Mouse (Mus musculus) B cell, adult (primary cell): ENCODE data around the gene Slc35a2. TPM values are rescaled to one million over a fixed set of nuclear protein-coding genes. Genes with fewer than 3 reads are reported as not detected.

ENCODE experiments used
- total RNA-seq: library from RNA; stranded (reverse); gene quantifications from 4 replicates; pipeline ENCODE4 v1.2.4, GENCODE M21; 2023; ENCODE audit not compliant: inconsistent age

Gene Slc35a2
- total RNA-seq = 25.9 to 33.3 TPM (median 32.3 TPM) in 4 replicates

GRCm38 (mm10) chrX:7883841-7884567 is at the start of gene Slc35a2:
Gene Slc35a2, plus strand, starts transcription at chrX:7884028.

DNA sequence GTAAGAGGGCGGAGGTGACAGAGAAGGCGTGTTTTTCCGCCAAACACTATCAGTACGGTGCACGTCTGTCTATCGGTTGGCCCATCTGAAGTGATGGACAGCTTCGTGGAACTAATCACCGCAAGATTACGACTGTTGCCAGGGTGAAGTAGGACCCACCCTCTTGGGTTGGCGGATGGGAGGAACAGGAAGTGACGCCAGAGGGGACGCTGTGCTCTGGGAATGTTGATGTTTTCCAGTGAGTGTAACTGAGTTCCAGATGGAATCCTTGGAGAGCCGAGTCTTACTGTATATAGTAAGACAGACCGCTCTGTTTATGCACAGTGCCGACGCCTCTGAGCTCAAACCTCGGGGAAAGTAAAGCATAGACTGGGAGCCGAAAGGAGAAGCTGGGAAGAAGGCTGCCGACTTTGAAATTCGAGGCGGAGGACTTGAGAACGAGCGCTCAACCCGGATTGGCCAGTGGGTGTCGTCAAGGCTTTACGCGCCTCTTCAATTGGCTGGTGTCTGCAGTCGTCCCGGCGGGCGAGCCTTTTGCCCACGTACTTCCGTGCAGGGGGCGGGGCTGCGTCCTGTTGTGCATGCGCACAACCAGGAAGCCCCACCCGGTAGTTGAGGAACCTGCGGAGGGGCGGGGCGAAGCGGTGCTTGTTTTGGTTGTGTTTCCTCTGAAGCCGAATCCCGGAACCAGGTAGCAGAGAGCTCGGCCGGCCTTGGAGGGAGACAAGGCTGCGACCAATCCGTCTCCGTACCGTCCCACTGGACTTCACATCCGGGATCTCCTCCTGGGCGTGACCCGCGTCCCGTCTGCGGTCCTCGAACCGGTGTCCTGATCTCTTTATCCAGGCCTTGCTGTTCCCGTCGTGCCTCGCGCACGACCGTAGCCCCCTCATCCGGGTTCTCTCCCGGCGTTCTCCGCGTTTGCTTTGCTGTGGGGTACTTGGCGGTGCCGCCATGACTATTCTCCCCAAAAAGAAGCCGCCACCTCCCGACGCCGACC is 42.4 kb upstream of the Slc35a2 start, which contains the start of gene Otud5:
Gene Otud5 (plus strand): TSS at position 202 of the 1,000 bp plus-strand sequence.

DNA sequence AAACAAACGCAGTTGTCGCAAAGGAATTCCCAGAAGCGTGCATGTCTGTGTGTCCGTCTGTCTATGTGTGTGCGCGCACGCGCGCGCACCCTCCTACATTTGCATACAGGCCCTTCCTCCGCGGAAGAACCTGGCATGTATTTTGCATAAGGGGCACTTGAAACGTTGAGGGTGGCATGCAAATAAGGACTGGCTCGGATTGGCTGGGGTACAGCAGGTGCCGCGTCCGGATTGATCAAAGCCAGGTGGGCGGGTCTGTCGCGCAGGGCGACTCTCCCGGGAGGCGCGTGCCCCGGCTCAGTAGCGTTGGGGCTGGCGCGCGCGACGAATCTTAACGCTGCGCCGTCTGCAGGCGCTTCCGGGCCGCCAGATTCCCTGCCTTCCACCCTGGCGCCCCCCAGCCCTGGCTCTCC is 5.8 kb upstream of the Slc35a2 start, which contains the start of gene Pim2:
Gene Pim2 (plus strand): TSS at position 256 of the 413 bp plus-strand sequence.

GRCm38 (mm10) chrX:7898880-7899874 is 15.3 kb downstream of the Slc35a2 start, which contains the start of the genes Pqbp1 and Timm17b:
Gene Pqbp1, minus strand, starts transcription at chrX:7899269.
Gene Timm17b, plus strand, starts transcription at chrX:7899357.

DNA sequence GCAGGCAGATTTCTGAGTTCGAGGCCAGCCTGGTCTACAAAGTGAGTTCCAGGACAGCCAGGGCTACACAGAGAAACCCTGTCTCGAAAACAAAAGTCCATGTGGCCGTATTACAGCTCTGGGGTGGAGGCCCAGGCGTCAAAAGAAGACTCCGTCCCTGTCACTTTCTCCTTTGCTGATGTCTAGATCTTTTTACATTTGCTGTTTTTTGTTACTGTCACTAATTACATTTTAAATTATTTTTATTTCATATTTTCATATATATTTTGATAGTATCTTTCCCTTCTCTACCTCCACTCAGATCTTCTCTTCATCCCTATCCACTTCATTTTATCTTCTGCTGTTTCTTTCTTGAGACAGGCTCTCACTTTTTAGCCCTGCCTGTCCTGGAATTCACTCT is 23.9 kb downstream of the Slc35a2 start, which contains the start of gene Gm10491:
Gene Gm10491 (minus strand): TSS at position 101 of the 400 bp plus-strand sequence.

DNA sequence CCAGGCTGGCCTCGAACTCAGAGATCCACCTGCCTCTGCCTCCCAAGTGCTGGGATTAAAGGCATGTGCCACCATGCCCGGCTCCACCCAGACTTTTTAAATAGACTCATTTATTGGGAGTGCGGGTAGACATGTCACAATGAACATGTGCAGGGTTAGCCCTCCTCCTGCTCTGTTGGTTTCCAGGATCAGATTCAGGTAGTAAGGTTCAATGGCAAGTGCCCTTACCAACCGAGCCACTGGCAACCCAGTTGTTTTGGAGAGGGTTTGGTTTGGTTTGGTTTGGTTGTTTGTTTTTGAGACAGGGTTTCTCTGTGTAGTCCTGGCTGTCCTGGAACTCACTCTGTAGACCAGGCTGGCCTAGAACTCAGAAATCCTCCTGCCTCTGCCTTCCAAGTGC is 25.4 kb downstream of the Slc35a2 start, which contains the start of gene Gm10490:
Gene Gm10490 (plus strand): TSS at position 301 of the 400 bp plus-strand sequence.

DNA sequence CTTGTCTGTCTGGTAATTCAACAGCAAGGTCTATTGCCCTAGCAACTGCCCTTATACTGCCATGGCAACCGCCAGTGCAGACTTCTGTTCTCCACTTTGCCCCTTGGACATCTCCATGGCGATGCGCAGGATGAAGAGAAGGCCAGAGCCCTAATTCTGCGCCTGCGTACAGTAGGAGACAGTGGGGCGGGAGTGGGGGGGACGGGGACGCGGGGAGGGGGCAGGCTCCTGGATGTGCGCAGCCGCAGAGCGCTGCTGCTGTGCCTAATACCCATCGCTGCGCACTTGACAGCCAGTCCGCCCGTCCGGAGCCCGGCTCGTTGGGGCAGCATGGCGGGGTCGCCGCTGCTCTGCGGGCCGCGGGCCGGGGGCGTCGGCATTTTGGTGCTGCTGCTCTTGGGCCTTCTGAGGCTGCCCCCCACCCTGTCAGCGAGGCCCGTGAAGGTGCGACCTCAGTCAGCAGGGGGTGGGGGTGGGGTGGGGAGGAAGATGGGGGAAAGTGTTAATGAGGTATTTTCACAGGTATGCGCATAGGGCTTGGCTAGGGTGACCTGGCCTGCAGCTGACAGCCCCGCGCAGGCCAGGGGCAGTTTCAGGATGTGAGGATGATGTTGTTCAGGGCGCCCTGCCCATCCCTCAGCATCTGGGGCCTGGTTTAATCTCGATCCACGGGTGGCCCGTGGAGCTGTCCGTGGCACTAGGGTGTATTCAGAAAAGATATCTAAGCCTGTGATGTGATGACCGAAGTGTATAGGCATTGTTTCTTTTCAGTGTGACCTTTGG is 36.0 kb downstream of the Slc35a2 start, which contains the start of gene Pcsk1n:
Gene Pcsk1n (plus strand): TSS at position 222 of the 783 bp plus-strand sequence.

DNA sequence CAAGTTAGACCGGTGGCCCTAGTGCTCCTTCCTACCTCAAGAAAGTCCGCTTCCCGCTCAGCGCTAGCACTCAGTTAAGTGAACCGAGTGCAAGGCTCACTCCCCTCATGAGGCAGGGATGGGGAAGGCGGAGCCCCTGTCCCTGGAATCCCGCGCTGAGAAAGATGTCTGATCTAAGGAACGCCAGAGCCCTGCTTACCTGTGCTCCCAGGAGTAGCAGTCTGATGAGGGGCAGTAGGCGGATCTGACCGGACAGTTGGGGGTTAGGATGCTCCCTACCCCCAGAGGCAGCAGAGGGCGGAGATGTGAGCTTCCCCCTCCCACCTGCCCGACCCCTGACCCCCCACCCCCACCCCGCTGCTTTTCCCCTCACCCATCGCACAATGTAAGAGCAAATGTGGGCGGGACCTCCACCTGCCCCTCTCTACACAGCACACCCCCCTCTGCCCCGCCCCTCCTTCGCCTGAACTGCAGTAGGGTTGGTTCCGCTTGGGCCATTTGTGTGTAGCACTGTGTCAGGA is 44.5 kb downstream of the Slc35a2 start, which contains the start of gene Eras:
Gene Eras (minus strand): TSS at position 338 of the 521 bp plus-strand sequence.

Other genes starting within 250 kb of the Slc35a2 start
- 0.19 to 0.39 TPM (median 0.39 TPM) in 3 of 4 replicates, not detected in the other for gene Syp, start 245.6 kb upstream of the Slc35a2 start, total RNA-seq
- gene Prickle3, start 226.8 kb upstream of the Slc35a2 start, total RNA-seq = 24.8 to 33.8 TPM (median 31.3 TPM) in 4 replicates
- gene Plp2, start 212.6 kb upstream of the Slc35a2 start, total RNA-seq = 84.5 to 110 TPM (median 102 TPM) in 4 replicates
- gene Magix, start 202.8 kb upstream of the Slc35a2 start, total RNA-seq = not detected in 4 replicates
- 48.1 to 53.2 TPM (median 52.3 TPM) in 4 replicates for gene Gpkow, start 186.9 kb upstream of the Slc35a2 start, total RNA-seq
- gene Wdr45, start 169.7 kb upstream of the Slc35a2 start, total RNA-seq = 63.9 to 81.8 TPM (median 66.9 TPM) in 4 replicates
- not detected in 4 replicates for gene Gm45208, start 161.8 kb upstream of the Slc35a2 start, total RNA-seq
- 13.8 to 16.3 TPM (median 14.6 TPM) in 4 replicates for gene Praf2, start 155.6 kb upstream of the Slc35a2 start, total RNA-seq
- gene Ccdc120, start 133.1 kb upstream of the Slc35a2 start, total RNA-seq = not detected in 4 replicates
- 25.5 to 32.5 TPM (median 29.5 TPM) in 4 replicates for gene Tfe3, start 121.5 kb upstream of the Slc35a2 start, total RNA-seq
- gene Gripap1, start 94.3 kb upstream of the Slc35a2 start, total RNA-seq = 275 to 287 TPM (median 279 TPM) in 4 replicates
- gene Kcnd1, start 61.7 kb upstream of the Slc35a2 start, total RNA-seq = 0.74 to 1.5 TPM (median 0.90 TPM) in 4 replicates
- 194 to 202 TPM (median 199 TPM) in 4 replicates for gene Otud5, start 42.7 kb upstream of the Slc35a2 start, total RNA-seq
- gene Pim2, start 5.8 kb upstream of the Slc35a2 start, total RNA-seq = 50.5 to 68.4 TPM (median 57.8 TPM) in 4 replicates
- 113 to 127 TPM (median 121 TPM) in 4 replicates for gene Pqbp1, start 15.2 kb downstream of the Slc35a2 start, total RNA-seq
- gene Timm17b, start 15.3 kb downstream of the Slc35a2 start, total RNA-seq = 53.6 to 58.6 TPM (median 56.2 TPM) in 4 replicates
- not detected in 4 replicates for gene Gm10491, start 23.8 kb downstream of the Slc35a2 start, total RNA-seq
- gene Gm10490, start 25.5 kb downstream of the Slc35a2 start, total RNA-seq = not detected in 4 replicates
- gene Pcsk1n, start 35.8 kb downstream of the Slc35a2 start, total RNA-seq = not detected in 4 replicates
- not detected in 4 replicates for gene Eras, start 44.6 kb downstream of the Slc35a2 start, total RNA-seq
- gene Hdac6, start 63.9 kb downstream of the Slc35a2 start, total RNA-seq = 16.5 to 22.4 TPM (median 19.2 TPM) in 4 replicates
- 0.26 to 0.99 TPM in 2 of 4 replicates, not detected in the others for gene Gata1, start 94.0 kb downstream of the Slc35a2 start, total RNA-seq
- not detected in 4 replicates for gene Glod5, start 134.5 kb downstream of the Slc35a2 start, total RNA-seq
- gene Suv39h1, start 190.7 kb downstream of the Slc35a2 start, total RNA-seq = 26.1 to 33.5 TPM (median 29.6 TPM) in 4 replicates
- gene Was, start 206.5 kb downstream of the Slc35a2 start, total RNA-seq = 131 to 137 TPM (median 136 TPM) in 4 replicates
- gene Wdr13, start 248.9 kb downstream of the Slc35a2 start, total RNA-seq = 32.3 to 39.6 TPM (median 36.3 TPM) in 4 replicates